13 mouse cellular contexts compared by ENCODE assay signal in genomic region chr4:106815396-106816324, GRCm38 (mm10). TPM values are rescaled to one million over a fixed set of nuclear protein-coding genes. Genes with fewer than 3 reads are reported as not detected.
DNase-seq lines count a peak whose midpoint lies in the region; ATAC-seq and TF ChIP-seq lines count a peak whose summit lies in the region.
"Had no signal": no experiment of that assay in that cellular context is flagged by ENCODE, and none has a peak within 500 bp of the region (broad histone marks: within the 10 kb centered on the region; RNA-seq: fewer than 3 reads in every experiment).

No protein-coding gene starts in this region.

- ATAC-seq in forebrain, embryonic 11.5 days (replicated peaks; ENCODE audit: low FRiP score): peak; percentile 92
- ATAC-seq in limb, embryonic 13.5 days (ENCODE audit: low FRiP score, low read depth): peak; percentile 66; the same call in 1 of the 2 replicates
- peak; percentile 42; the same call in 1 of the 2 replicates for ATAC-seq in stomach, postnatal 0 days (ENCODE audit: low FRiP score, low TSS enrichment)
- ATAC-seq: Patski had no signal

- no peaks in the 10 kb centered on the region for H3K36me3 ChIP-seq in forebrain, embryonic 11.5 days (ENCODE audit: control insufficient read depth, insufficient read depth, low read length)
- H3K36me3 ChIP-seq in forebrain, embryonic 10.5 days (replicated peaks): no peaks in the 10 kb centered on the region
- no peaks in the 10 kb centered on the region for H3K36me3 ChIP-seq in limb, embryonic 13.5 days
- H3K36me3 ChIP-seq in stomach, postnatal 0 days (ENCODE audit: control insufficient read depth, insufficient read depth, low read length): no peaks in the 10 kb centered on the region
- H3K36me3 ChIP-seq: stomach, embryonic 15.5 days had no signal

- H3K27ac ChIP-seq in forebrain, embryonic 11.5 days (ENCODE audit: low read depth, low read length): no peak overlapping the region
- no peak overlapping the region for H3K27ac ChIP-seq in forebrain, embryonic 10.5 days
- no peak overlapping the region for H3K27ac ChIP-seq in limb, embryonic 13.5 days
- no peak overlapping the region for H3K27ac ChIP-seq in stomach, postnatal 0 days (replicated peaks)
- H3K27ac ChIP-seq: stomach, embryonic 15.5 days had no signal

- WGBS in forebrain, embryonic 11.5 days: 56% methylated on average over 25 of the region's 25 CpGs
- 66% methylated on average over 25 of the region's 25 CpGs for WGBS in forebrain, embryonic 10.5 days
- 28% methylated on average over 24 of the region's 25 CpGs for WGBS in limb, embryonic 13.5 days
- 60% methylated on average over 23 of the region's 25 CpGs for WGBS in stomach, postnatal 0 days
- WGBS in lung, adult 2 months: 70% methylated on average over 25 of the region's 25 CpGs

- no peak for TF ChIP-seq CTCF in stomach, postnatal 0 days (IDR thresholded peaks at IDR 0.05; ENCODE audit: low read depth)
- no peak for TF ChIP-seq CTCF in lung, adult 2 months (IDR thresholded peaks at IDR 0.05; ENCODE audit: insufficient read depth, low read length)

- no peaks in the 10 kb centered on the region for H3K27me3 ChIP-seq in forebrain, embryonic 11.5 days (ENCODE audit: control insufficient read depth, insufficient read depth, low read length)
- 0 out of 2 replicates have a peak, but pooled peaks cover 3% of the 10 kb centered on the region for H3K27me3 ChIP-seq in forebrain, embryonic 10.5 days (ENCODE audit: poor library complexity, severe bottlenecking)
- H3K27me3 ChIP-seq in limb, embryonic 13.5 days: no peaks in the 10 kb centered on the region
- no peaks in the 10 kb centered on the region for H3K27me3 ChIP-seq in stomach, postnatal 0 days (ENCODE audit: control insufficient read depth, insufficient read depth, low read length)
- H3K27me3 ChIP-seq: Patski; stomach, embryonic 15.5 days had no signal

- peak; percentile 81 for DNase-seq in forebrain, embryonic 11.5 days (ENCODE audit: low spot score)
- no peak for DNase-seq in forebrain, embryonic 10.5 days (ENCODE audit: extremely low spot score, low spot score)
- peak; percentile 35 for DNase-seq in right cerebral cortex, postnatal 4 days
- DNase-seq in right cerebral cortex, postnatal 36 days (ENCODE audit: low spot score in 2 of 2): no peak
- DNase-seq in stomach, postnatal 0 days (ENCODE audit: low spot score): no peak
- no peak for DNase-seq in lung, adult 2 months
- DNase-seq in cerebellum, adult 11 months: no peak
- DNase-seq: adrenal gland, postnatal 25 days; heart, postnatal 14 days; kidney, postnatal 36 days had no signal

- TF ChIP-seq EP300 in stomach, postnatal 0 days (optimal IDR thresholded peaks at IDR 0.05): no peak

- H3K4me1 ChIP-seq in forebrain, embryonic 11.5 days (replicated peaks; ENCODE audit: control insufficient read depth, insufficient read depth, low read length): peaks cover 5% of the 10 kb centered on the region; the same call in 1 of the 2 replicates
- peaks cover 14% of the 10 kb centered on the region for H3K4me1 ChIP-seq in forebrain, embryonic 10.5 days
- H3K4me1 ChIP-seq in limb, embryonic 13.5 days: peaks cover 15% of the 10 kb centered on the region
- no peaks in the 10 kb centered on the region for H3K4me1 ChIP-seq in stomach, postnatal 0 days (replicated peaks; ENCODE audit: control insufficient read depth, insufficient read depth)
- no peaks in the 10 kb centered on the region for H3K4me1 ChIP-seq in lung, adult 2 months (ENCODE audit: control insufficient read depth, insufficient read depth, low read length)

- no peak overlapping the region for H3K4me2 ChIP-seq in forebrain, embryonic 11.5 days (ENCODE audit: low read depth, low read length, severe bottlenecking)
- H3K4me2 ChIP-seq in limb, embryonic 13.5 days (replicated peaks): peak overlapping the region; percentile 56
- H3K4me2 ChIP-seq in stomach, postnatal 0 days (replicated peaks; ENCODE audit: low read depth): no peak overlapping the region
- H3K4me2 ChIP-seq: stomach, embryonic 15.5 days had no signal

- no peaks in the 10 kb centered on the region for H3K9me3 ChIP-seq in forebrain, embryonic 11.5 days (ENCODE audit: control insufficient read depth, low read length)
- H3K9me3 ChIP-seq in forebrain, embryonic 10.5 days: peaks cover 4% of the 10 kb centered on the region; the same call in 1 of the 2 replicates
- H3K9me3 ChIP-seq in limb, embryonic 13.5 days: no peaks in the 10 kb centered on the region
- H3K9me3 ChIP-seq in stomach, postnatal 0 days (ENCODE audit: control insufficient read depth, low read length): no peaks in the 10 kb centered on the region
- H3K9me3 ChIP-seq: stomach, embryonic 15.5 days had no signal

- TF ChIP-seq POLR2A in lung, adult 2 months (IDR thresholded peaks at IDR 0.05; ENCODE audit: borderline replicate concordance, extremely low read depth, low read depth, low read length): no peak

- no peak overlapping the region for H3K4me3 ChIP-seq in forebrain, embryonic 11.5 days (ENCODE audit: low read depth, low read length)
- H3K4me3 ChIP-seq in forebrain, embryonic 10.5 days: no peak overlapping the region
- no peak overlapping the region for H3K4me3 ChIP-seq in limb, embryonic 13.5 days
- no peak overlapping the region for H3K4me3 ChIP-seq in stomach, postnatal 0 days (ENCODE audit: low read depth, low read length)
- no peak overlapping the region for H3K4me3 ChIP-seq in lung, adult 2 months (replicated peaks; ENCODE audit: extremely low read depth, low read depth, low read length)
- H3K4me3 ChIP-seq: stomach, embryonic 15.5 days had no signal

- no peak overlapping the region for H3K9ac ChIP-seq in forebrain, embryonic 11.5 days (ENCODE audit: low read length)
- H3K9ac ChIP-seq in limb, embryonic 13.5 days: peak overlapping the region; percentile 39; the same call in 1 of the 2 replicates
- H3K9ac ChIP-seq in stomach, postnatal 0 days (ENCODE audit: low read length): no peak overlapping the region
- H3K9ac ChIP-seq: stomach, embryonic 15.5 days had no signal

RNA-seq across cellular contexts. Expression of gene Acot11, which starts 10.9 kb away (rescaled TPM):
- 1.6 and 1.8 TPM in 2 replicates for polyA plus RNA-seq in forebrain, embryonic 11.5 days (2014; fragmentation: Nextera tagmentation; extraction: Ambion mirVana)
- polyA plus RNA-seq in forebrain, embryonic 10.5 days (2016; fragmentation: Nextera tagmentation; extraction: Ambion mirVana): 1.9 and 2.1 TPM in 2 replicates
- 5.1 and 5.5 TPM in 2 replicates for polyA plus RNA-seq in limb, embryonic 13.5 days (2015; fragmentation: Nextera tagmentation; extraction: Ambion mirVana)
- polyA plus RNA-seq in stomach, postnatal 0 days (2015; fragmentation: Nextera tagmentation; extraction: Ambion mirVana): 2.8 and 3.1 TPM in 2 replicates
- 9.8 and 18.6 TPM in 2 replicates for polyA plus RNA-seq in lung, adult 2 months (2012; rRNA removed)

Comparison
In these comparisons a context has a peak if more than half of its experiments do, and no peak if none do; other contexts are left out.
1. DNase-seq: peak in forebrain, embryonic 11.5 days (single experiment) and right cerebral cortex, postnatal 4 days (single experiment); none in forebrain, embryonic 10.5 days (single experiment), right cerebral cortex, postnatal 36 days (0 of 2), stomach, postnatal 0 days (single experiment), lung, adult 2 months (single experiment) and cerebellum, adult 11 months (single experiment).
2. ATAC-seq: peak in every context shown above with its lines; median percentile 92 in forebrain, embryonic 11.5 days; 66 in limb, embryonic 13.5 days; 42 in stomach, postnatal 0 days.